Mouse (Mus musculus): ENCODE measurements at regions not wholly inside any gene's neighbourhood (a gene's known extent, or its start where the extent isn't known, plus 50 kb on each side); places are given as distances from the start of the nearest gene placed in this dataset.

- TF ChIP-seq CTCF (IDR thresholded peaks at IDR 0.05; ENCODE audit: borderline replicate concordance, insufficient read depth, low read length) (no peak), POLR2A (IDR thresholded peaks at IDR 0.05; ENCODE audit: low read depth, low read length) (no peak)
These were observed 105.8 kb downstream of the Dad1 start for GRCm38 (mm10) chr14:54148121-54148520.
